Mouse (Mus musculus) mature B cell (primary cell): ENCODE data around the gene Spaca4.

Source experiments
- in situ Hi-C: fragments of 300-500 bp; cut with MboI; formaldehyde crosslinking; loops from 2 replicates; pipeline ENCODE4 v1.14.3; 2019

Gene Spaca4

GRCm38 (mm10) chr7:45727625-45728024 lies 2.0 kb upstream of the Spaca4 start:
- in situ Hi-C loops = no loop called here

GRCm38 (mm10) chr7:45726419-45726818 lies 806 bp upstream of the Spaca4 start:
- in situ Hi-C loops = no loop called here

GRCm38 (mm10) chr7:45725151-45725550 lies 462 bp downstream of the Spaca4 start:
- in situ Hi-C loops = no loop called here

- in situ Hi-C loops = no loop called here
Observed at GRCm38 (mm10) chr7:45723781-45724180, 1.8 kb downstream of the Spaca4 start.

GRCm38 (mm10) chr7:45723301-45723700 lies 2.3 kb downstream of the Spaca4 start:
- in situ Hi-C loops = no loop called here

- in situ Hi-C loops = no loop called here
Observed at GRCm38 (mm10) chr7:45722348-45722713, 3.3 kb downstream of the Spaca4 start.

GRCm38 (mm10) chr7:45721642-45722347 lies 3.8 kb downstream of the Spaca4 start:
- in situ Hi-C loops = no loop called here

GRCm38 (mm10) chr7:45721234-45721571 lies 4.4 kb downstream of the Spaca4 start:
- in situ Hi-C loops = no loop called here

GRCm38 (mm10) chr7:45720413-45721233 lies 5.0 kb downstream of the Spaca4 start, which contains the start of gene Fam83e:
Gene Fam83e (plus strand): TSS chr7:45721212.
- in situ Hi-C loops = no loop called here

GRCm38 (mm10) chr7:45719738-45720412 lies 5.7 kb downstream of the Spaca4 start:
- in situ Hi-C loops = no loop called here

- in situ Hi-C loops = no loop called here
Observed at GRCm38 (mm10) chr7:45719180-45719579, 6.4 kb downstream of the Spaca4 start.

- in situ Hi-C loops = no loop called here
Observed at GRCm38 (mm10) chr7:45718331-45718730, 7.3 kb downstream of the Spaca4 start.

- in situ Hi-C loops = no loop called here
Observed at GRCm38 (mm10) chr7:45717918-45718297, 7.7 kb downstream of the Spaca4 start, which contains the start of gene Sphk2. Gene Sphk2 (minus strand): TSS chr7:45718002.

GRCm38 (mm10) chr7:45716952-45717917 lies 8.4 kb downstream of the Spaca4 start:
- in situ Hi-C loops = no loop called here

GRCm38 (mm10) chr7:45716460-45716857 lies 9.2 kb downstream of the Spaca4 start:
- in situ Hi-C loops = no loop called here

GRCm38 (mm10) chr7:45715741-45716459 lies 9.7 kb downstream of the Spaca4 start:
- in situ Hi-C loops = no loop called here

GRCm38 (mm10) chr7:45715090-45715708 lies 10.4 kb downstream of the Spaca4 start, which contains the start of gene Rpl18:
Gene Rpl18 (plus strand): TSS chr7:45715457.
- in situ Hi-C loops = no loop called here

- in situ Hi-C loops = no loop called here
Observed at GRCm38 (mm10) chr7:45714630-45715089, 11.0 kb downstream of the Spaca4 start.

GRCm38 (mm10) chr7:45713881-45714520 lies 11.6 kb downstream of the Spaca4 start:
- in situ Hi-C loops = no loop called here

GRCm38 (mm10) chr7:45713396-45713795 lies 12.2 kb downstream of the Spaca4 start:
- in situ Hi-C loops = no loop called here
